In genomic region chr14:118005697-118006096, GRCm38 (mm10) we compare ENCODE assay signal across 8 mouse cellular contexts. TPM values are rescaled to one million over a fixed set of nuclear protein-coding genes. Genes with fewer than 3 reads are reported as not detected.
DNase-seq lines count a peak whose midpoint lies in the region; ATAC-seq and TF ChIP-seq lines count a peak whose summit lies in the region.

No protein-coding gene starts in this region.

- no peaks in the 10 kb centered on the region for H3K36me3 ChIP-seq in intestine, postnatal 0 days (ENCODE audit: control insufficient read depth, insufficient read depth)

- H3K4me3 ChIP-seq in intestine, postnatal 0 days (ENCODE audit: low read depth, low read length): no peak overlapping the region

- H3K9ac ChIP-seq in intestine, postnatal 0 days (ENCODE audit: low read depth, low read length): no peak overlapping the region

- ATAC-seq in intestine, postnatal 0 days: no peak
- ATAC-seq in neutrophil, adult 5-6 weeks (ENCODE audit: extremely low read depth, insufficient number of reproducible peaks, low FRiP score, poor library complexity, severe bottlenecking): peak; percentile 51; the same call in 1 of the 2 replicates

- H3K4me1 ChIP-seq in intestine, postnatal 0 days (replicated peaks; ENCODE audit: control insufficient read depth, insufficient read depth, low read length): no peaks in the 10 kb centered on the region; the same call in 1 of the 2 replicates

- no peaks in the 10 kb centered on the region for H3K27me3 ChIP-seq in intestine, postnatal 0 days (replicated peaks; ENCODE audit: control insufficient read depth, insufficient read depth, low read length)

- 13% methylated on average over 5 of the region's 5 CpGs for WGBS in intestine, postnatal 0 days

- H3K4me2 ChIP-seq in intestine, postnatal 0 days (replicated peaks; ENCODE audit: low read depth): no peak overlapping the region

- TF ChIP-seq CTCF in intestine, postnatal 0 days (IDR thresholded peaks at IDR 0.05; ENCODE audit: low read depth): peak; percentile 85

- no peak overlapping the region for H3K27ac ChIP-seq in intestine, postnatal 0 days (ENCODE audit: low read depth, low read length)

- intact Hi-C loops in left cerebral cortex, postnatal 14 days (cut with DNase I): loop anchor here (5.0 to 10.0 kb wide), 4 partner anchors 87 to 589 kb away; partner anchors contain the start of genes Gpr180 and Tgds

- no peaks in the 10 kb centered on the region for H3K9me3 ChIP-seq in intestine, postnatal 0 days (ENCODE audit: control insufficient read depth)

- DNase-seq in testis, postnatal 10 days (ENCODE audit: low spot score): peak; percentile 59
- no peak for DNase-seq in testis, postnatal 14 days (ENCODE audit: low spot score)
- DNase-seq in cerebellum, adult 18-20 months: peak; percentile 14 to 15
- DNase-seq in forelimb bud, embryonic 11.5 days (ENCODE audit: low read depth, low spot score): peak; percentile 62
- DNase-seq in left cerebral cortex, postnatal 14 days (ENCODE audit: low spot score in 2 of 2): peak; percentile 68 to 71
- no peak for DNase-seq in spleen, adult 12 weeks (ENCODE audit: low spot score)

RNA-seq across cellular contexts. Expression of gene Dct, which starts 46.3 kb away (rescaled TPM):
- polyA plus RNA-seq in intestine, postnatal 0 days (2015; fragmentation: Nextera tagmentation; extraction: Ambion mirVana): 6.1 and 6.7 TPM in 2 replicates
- total RNA-seq in left cerebral cortex, postnatal 14 days (2021): 1 to 10 TPM; 1.2 to 1.5 TPM
- total RNA-seq in neutrophil, adult 5-6 weeks (2017): 0.12 and 0.25 TPM in 2 replicates

Comparison
In these comparisons a context has a peak if more than half of its experiments do, and no peak if none do; other contexts are left out.
1. DNase-seq: peak in testis, postnatal 10 days (single experiment), cerebellum, adult 18-20 months (2 of 2), forelimb bud, embryonic 11.5 days (single experiment) and left cerebral cortex, postnatal 14 days (2 of 2); none in testis, postnatal 14 days (single experiment) and spleen, adult 12 weeks (single experiment).